Mouse (Mus musculus) erythroblast, embryonic 14.5 days (primary cell): ENCODE data around the gene Nat8f2.

Experiments used
- GATA1 ChIP-seq: IDR thresholded peaks from 2 replicates; pipeline ENCODE4 v1.6.1; 2012; ENCODE audit warnings: low read length, inconsistent platforms, mixed read lengths
- TAL1 ChIP-seq: IDR thresholded peaks from 3 replicates; pipeline ENCODE4 v1.6.1; 2012; ENCODE audit warnings: low read length, inconsistent platforms, mixed read lengths

GRCm38 (mm10) chr6:85825886-85826285 is 43.1 kb downstream of the Nat8f2 start:
- TF ChIP-seq TAL1 (no peak), GATA1 (no peak)
